Mouse (Mus musculus) embryonic fibroblast, embryonic 13.5 days (primary cell): ENCODE data around the gene Rundc3a. TPM values are rescaled to one million over a fixed set of nuclear protein-coding genes. Genes with fewer than 3 reads are reported as not detected.

Experiments used
- H3K27ac ChIP-seq: 2 replicates; pipeline ENCODE4 v1.5.1; 2012; ENCODE audit warnings: low read length, control low read depth, inconsistent platforms; ENCODE audit not compliant: insufficient read depth
- H3K4me1 ChIP-seq: 2 replicates; pipeline ENCODE4 v1.6.1; 2011; ENCODE audit warnings: low read length; ENCODE audit not compliant: control insufficient read depth, insufficient read depth
- H3K4me3 ChIP-seq: 2 replicates; pipeline ENCODE4 v1.5.1; 2011; ENCODE audit warnings: mild to moderate bottlenecking, control low read depth, low read length; ENCODE audit not compliant: insufficient read depth
- CTCF ChIP-seq: IDR thresholded peaks from 2 replicates; pipeline ENCODE4 v1.5.1; 2011; ENCODE audit warnings: mild to moderate bottlenecking, control low read depth, low read length, moderate library complexity, borderline replicate concordance; ENCODE audit not compliant: insufficient read depth
- POLR2A ChIP-seq: IDR thresholded peaks from 2 replicates; pipeline ENCODE4 v1.6.1; 2011; ENCODE audit warnings: low read depth, mild to moderate bottlenecking, control low read depth, low read length, moderate library complexity
- polyA plus RNA-seq: library from polyadenylated mRNA; stranded (reverse); fragments of >200 nt; gene quantifications from 2 replicates; pipeline ENCODE4 v1.2.4, GENCODE M21; 2011; ENCODE audit warnings: low read depth; ENCODE audit not compliant: missing spikeins, insufficient read length

The Rundc3a gene
- polyA plus RNA-seq, 1 experiment: 0.86 TPM

- Histone ChIP-seq H3K27ac (no peak overlapping the region), H3K4me3 (no peak overlapping the region), H3K4me1 (no peaks in the 10 kb centered on the region)
- no peak for TF ChIP-seq CTCF
- TF ChIP-seq POLR2A: no peak
Measured at GRCm38 (mm10) chr11:102368347-102368746, 24.9 kb upstream of the Rundc3a start.

GRCm38 (mm10) chr11:102369263-102369662 lies 23.9 kb upstream of the Rundc3a start:
- Histone ChIP-seq H3K27ac (no peak overlapping the region), H3K4me3 (no peak overlapping the region), H3K4me1 (no peaks in the 10 kb centered on the region)
- TF ChIP-seq CTCF: no peak

GRCm38 (mm10) chr11:102370285-102370684 lies 22.9 kb upstream of the Rundc3a start:
- Histone ChIP-seq H3K4me3 (no peak overlapping the region), H3K4me1 (no peaks in the 10 kb centered on the region), H3K27ac (no peak overlapping the region)
- TF ChIP-seq CTCF (no peak), POLR2A (no peak)

- no peak for TF ChIP-seq CTCF
- TF ChIP-seq POLR2A: no peak
- H3K4me3 ChIP-seq: no peak overlapping the region
- no peak overlapping the region for H3K27ac ChIP-seq
- H3K4me1 ChIP-seq: no peaks in the 10 kb centered on the region; the same call in 1 of the 2 replicates
Measured at GRCm38 (mm10) chr11:102371926-102372685, 21.1 kb upstream of the Rundc3a start.

GRCm38 (mm10) chr11:102372936-102373335 lies 20.3 kb upstream of the Rundc3a start:
- TF ChIP-seq POLR2A: no peak
- no peak for TF ChIP-seq CTCF
- Histone ChIP-seq H3K27ac (no peak overlapping the region), H3K4me3 (no peak overlapping the region), H3K4me1 (no peaks in the 10 kb centered on the region; the same call in 1 of the 2 replicates)

GRCm38 (mm10) chr11:102373646-102374045 lies 19.6 kb upstream of the Rundc3a start:
- no peak overlapping the region for H3K4me3 ChIP-seq
- no peaks in the 10 kb centered on the region; the same call in 1 of the 2 replicates for H3K4me1 ChIP-seq
- TF ChIP-seq POLR2A: no peak
- no peak for TF ChIP-seq CTCF
- H3K27ac ChIP-seq: no peak overlapping the region

- no peak overlapping the region for H3K27ac ChIP-seq
- no peaks in the 10 kb centered on the region; the same call in 1 of the 2 replicates for H3K4me1 ChIP-seq
- H3K4me3 ChIP-seq: no peak overlapping the region
- no peak for TF ChIP-seq CTCF
- TF ChIP-seq POLR2A: no peak
Measured at GRCm38 (mm10) chr11:102374108-102374725, 19.0 kb upstream of the Rundc3a start.

GRCm38 (mm10) chr11:102375196-102376173 lies 17.7 kb upstream of the Rundc3a start:
- Histone ChIP-seq H3K27ac (no peak overlapping the region), H3K4me3 (no peak overlapping the region), H3K4me1 (no peaks in the 10 kb centered on the region; the same call in 1 of the 2 replicates)
- no peak for TF ChIP-seq POLR2A
- no peak for TF ChIP-seq CTCF

GRCm38 (mm10) chr11:102376196-102376835 lies 16.9 kb upstream of the Rundc3a start:
- no peak overlapping the region for H3K4me3 ChIP-seq
- TF ChIP-seq POLR2A (no peak), CTCF (no peak)
- H3K4me1 ChIP-seq: no peaks in the 10 kb centered on the region; the same call in 1 of the 2 replicates
- no peak overlapping the region for H3K27ac ChIP-seq
